Mouse (Mus musculus) stomach, embryonic 14.5 days (tissue): ENCODE measurements around the gene Srp14. TPM values are rescaled to one million over a fixed set of nuclear protein-coding genes. Genes with fewer than 3 reads are reported as not detected.

Experiments
- ATAC-seq: fragments of 200-750 bp; cut with Nextera tagmentation; 2 replicates; pipeline ENCODE4 v1.8.0; 2017; ENCODE audit warnings: low read depth, moderate TSS enrichment; ENCODE audit not compliant: insufficient number of reproducible peaks, insufficient read depth, low FRiP score
- H3K27ac ChIP-seq: fragments of 300-500 bp; sonication (generic); 2 replicates; pipeline ENCODE4 v1.5.1; 2014; ENCODE audit warnings: mild to moderate bottlenecking, low read length, moderate library complexity, mixed read lengths
- H3K27me3 ChIP-seq: fragments of 300-500 bp; sonication (generic); 2 replicates; pipeline ENCODE4 v1.6.1; 2014; ENCODE audit warnings: low read length, control low read depth, mixed read lengths; ENCODE audit not compliant: control insufficient read depth, insufficient read depth
- H3K36me3 ChIP-seq: fragments of 300-500 bp; sonication (generic); 2 replicates; pipeline ENCODE4 v1.6.1; 2014; ENCODE audit warnings: mild to moderate bottlenecking, control low read depth, low read length, moderate library complexity, mixed read lengths; ENCODE audit not compliant: control insufficient read depth, insufficient read depth
- H3K4me1 ChIP-seq: fragments of 300-500 bp; sonication (generic); 2 replicates; pipeline ENCODE4 v1.6.1; 2014; ENCODE audit warnings: low read length, control low read depth, mixed read lengths; ENCODE audit not compliant: control insufficient read depth, insufficient read depth
- H3K4me2 ChIP-seq: fragments of 300-500 bp; sonication (generic); replicated peaks from 2 replicates; pipeline ENCODE4 v1.6.1; 2014; ENCODE audit warnings: low read depth, low read length, control low read depth
- H3K4me3 ChIP-seq: fragments of 300-500 bp; sonication (generic); 2 replicates; pipeline ENCODE4 v1.5.1; 2014; ENCODE audit warnings: low read depth, low read length, control low read depth
- H3K9ac ChIP-seq: fragments of 300-500 bp; sonication (generic); replicated peaks from 2 replicates; pipeline ENCODE4 v1.6.1; 2014; ENCODE audit warnings: low read depth, mild to moderate bottlenecking, control low read depth, low read length, moderate library complexity, mixed read lengths
- H3K9me3 ChIP-seq: fragments of 300-500 bp; sonication (generic); 2 replicates; pipeline ENCODE4 v1.6.1; 2016; ENCODE audit warnings: low read depth, low read length, control low read depth; ENCODE audit not compliant: control insufficient read depth
- WGBS: fragments of 180-500 bp; shearing (Covaris S2); extraction: QIAGEN DNeasy Blood & Tissue Kit; methylation state at CpG from one replicate; pipeline ENCODE4 v1.1.7; 2014; 5-methylcytosine and 5-hydroxymethylcytosine counted together
- polyA plus RNA-seq: library from polyadenylated mRNA; unstranded; fragments of >200 nt; fragmentation: Nextera tagmentation; extraction: Ambion mirVana; gene quantifications from 2 replicates; pipeline ENCODE4 v1.2.1, GENCODE M21; 2014

Gene Srp14
- polyA plus RNA-seq, 1 experiment from 2014 or later: 226 TPM

DNA sequence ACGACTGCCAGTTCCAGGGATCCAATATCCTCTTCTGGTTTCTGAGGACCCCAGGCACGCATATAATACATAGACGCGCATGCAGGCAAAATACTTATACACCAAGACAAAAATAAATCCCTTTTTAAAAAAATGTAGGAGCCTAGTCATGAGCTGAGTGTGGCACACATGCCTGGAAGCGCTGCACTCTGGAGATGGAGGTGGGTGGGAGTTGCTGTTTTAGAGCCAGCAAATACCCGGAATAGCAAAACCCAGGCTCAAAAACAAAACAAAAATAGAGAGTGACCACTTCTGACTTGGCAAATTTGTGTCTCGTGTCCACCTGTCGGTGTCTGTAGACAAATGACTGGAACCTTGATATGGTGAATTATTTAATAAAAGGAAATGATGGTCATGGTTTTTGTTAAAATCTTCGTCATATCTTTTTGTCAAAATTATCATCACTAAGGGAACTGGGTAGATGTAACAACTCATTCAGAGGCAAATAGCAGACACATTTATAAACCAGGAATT lies 4.9 kb upstream of the Srp14 start:
- no peak for ATAC-seq
- Histone ChIP-seq H3K4me2 (no peak overlapping the region), H3K4me3 (no peak overlapping the region), H3K4me1 (no peaks in the 10 kb centered on the region), H3K9me3 (no peaks in the 10 kb centered on the region), H3K27me3 (no peaks in the 10 kb centered on the region), H3K36me3 (no peaks in the 10 kb centered on the region), H3K27ac (no peak overlapping the region), H3K9ac (no peak overlapping the region)
- 79% methylated on average over 9 of the region's 9 CpGs for WGBS

GRCm38 (mm10) chr2:118483032-118483431 lies 3.5 kb upstream of the Srp14 start:
- H3K4me3 ChIP-seq: no peak overlapping the region
- 76% methylated on average over 5 of the region's 5 CpGs for WGBS
- H3K9ac ChIP-seq: no peak overlapping the region
- no peaks in the 10 kb centered on the region for H3K9me3 ChIP-seq
- no peaks in the 10 kb centered on the region for H3K27me3 ChIP-seq
- peaks cover 8% of the 10 kb centered on the region for H3K4me1 ChIP-seq
- no peaks in the 10 kb centered on the region for H3K36me3 ChIP-seq
- H3K27ac ChIP-seq: no peak overlapping the region
- no peak for ATAC-seq
- H3K4me2 ChIP-seq: no peak overlapping the region

GRCm38 (mm10) chr2:118480886-118481285 lies 1.4 kb upstream of the Srp14 start:
- Histone ChIP-seq H3K9ac (no peak overlapping the region), H3K9me3 (no peaks in the 10 kb centered on the region), H3K4me3 (no peak overlapping the region), H3K4me1 (peaks cover 9% of the 10 kb centered on the region), H3K4me2 (no peak overlapping the region), H3K36me3 (peaks cover 6% of the 10 kb centered on the region), H3K27me3 (no peaks in the 10 kb centered on the region), H3K27ac (no peak overlapping the region)
- 95% methylated on average over 7 of the region's 7 CpGs for WGBS
- no peak for ATAC-seq

DNA sequence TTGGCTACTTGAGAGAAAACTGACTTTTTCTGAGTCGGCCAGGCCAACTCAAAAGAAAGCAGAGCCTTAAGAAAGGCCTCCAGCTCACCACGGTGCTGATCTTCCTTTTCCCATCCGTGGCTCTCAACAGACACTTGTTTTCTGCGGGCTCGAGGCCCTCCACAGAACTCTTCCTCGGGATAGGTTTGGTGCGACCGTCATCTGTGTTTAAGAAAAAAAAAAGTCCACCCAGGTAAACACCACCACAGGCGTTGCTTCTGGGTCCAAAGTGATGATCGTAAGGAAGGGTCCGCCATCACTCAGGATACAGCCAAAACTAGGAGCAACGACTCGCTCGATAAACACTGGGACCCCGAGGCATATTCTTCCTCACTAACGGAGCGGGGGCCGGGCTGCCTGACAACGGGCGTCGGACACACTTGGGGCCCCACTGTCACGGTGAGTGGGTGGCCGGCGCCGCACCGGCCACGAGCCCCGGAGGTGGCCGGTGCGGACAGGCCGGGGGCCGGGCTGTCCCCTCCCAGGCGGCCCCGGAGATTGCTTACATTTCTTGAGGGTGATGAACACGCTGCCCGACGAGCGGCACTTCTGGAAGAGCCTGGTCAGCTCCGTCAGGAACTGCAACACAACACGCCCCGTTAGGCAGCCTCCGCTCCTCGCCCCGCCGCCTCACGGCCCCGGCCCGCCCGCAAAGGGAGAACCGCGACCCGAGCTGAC lies 520 bp downstream of the Srp14 start:
- ATAC-seq: no peak
- Histone ChIP-seq H3K4me3 (peak overlapping the region; percentile 77), H3K36me3 (peaks cover 22% of the 10 kb centered on the region), H3K9me3 (no peaks in the 10 kb centered on the region), H3K27me3 (no peaks in the 10 kb centered on the region), H3K4me1 (peaks cover 9% of the 10 kb centered on the region), H3K27ac (peak overlapping the region; percentile 81; the same call in 1 of the 2 replicates), H3K4me2 (peak overlapping the region; percentile 60), H3K9ac (peak overlapping the region; percentile 75)
- 2% methylated on average over 46 of the region's 52 CpGs for WGBS

DNA sequence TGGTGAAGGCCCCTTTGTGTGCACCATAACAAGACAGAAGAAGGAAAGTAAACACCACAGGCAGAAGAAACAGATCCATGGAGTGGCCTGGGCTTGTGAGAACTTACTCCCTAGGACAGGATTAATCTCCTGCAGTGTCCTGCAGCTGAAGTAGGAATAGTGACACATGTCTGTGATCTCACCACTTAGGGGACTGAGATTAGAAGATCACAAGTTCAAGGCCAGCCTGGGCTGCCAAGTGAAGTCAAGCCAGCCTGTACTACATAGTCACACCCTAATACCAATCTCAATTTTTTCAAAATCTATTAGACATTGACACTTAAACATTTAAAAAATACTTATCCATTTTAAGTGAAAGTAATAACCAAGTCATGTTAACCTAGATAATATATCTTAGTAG lies 11.2 kb downstream of the Srp14 start:
- Histone ChIP-seq H3K9ac (no peak overlapping the region), H3K4me3 (no peak overlapping the region), H3K9me3 (no peaks in the 10 kb centered on the region), H3K27me3 (no peaks in the 10 kb centered on the region), H3K27ac (no peak overlapping the region), H3K4me2 (no peak overlapping the region), H3K4me1 (no peaks in the 10 kb centered on the region), H3K36me3 (peaks cover 55% of the 10 kb centered on the region)
- ATAC-seq: no peak

- H3K9ac ChIP-seq: no peak overlapping the region
- no peaks in the 10 kb centered on the region for H3K27me3 ChIP-seq
- no peak overlapping the region for H3K4me3 ChIP-seq
- 40% methylated on average over 1 of the region's 1 CpGs for WGBS
- no peaks in the 10 kb centered on the region for H3K4me1 ChIP-seq
- no peak for ATAC-seq
- H3K36me3 ChIP-seq: peaks cover 54% of the 10 kb centered on the region
- no peaks in the 10 kb centered on the region for H3K9me3 ChIP-seq
- H3K4me2 ChIP-seq: no peak overlapping the region
- H3K27ac ChIP-seq: no peak overlapping the region
Measured at GRCm38 (mm10) chr2:118466601-118467000, 12.9 kb downstream of the Srp14 start.

DNA sequence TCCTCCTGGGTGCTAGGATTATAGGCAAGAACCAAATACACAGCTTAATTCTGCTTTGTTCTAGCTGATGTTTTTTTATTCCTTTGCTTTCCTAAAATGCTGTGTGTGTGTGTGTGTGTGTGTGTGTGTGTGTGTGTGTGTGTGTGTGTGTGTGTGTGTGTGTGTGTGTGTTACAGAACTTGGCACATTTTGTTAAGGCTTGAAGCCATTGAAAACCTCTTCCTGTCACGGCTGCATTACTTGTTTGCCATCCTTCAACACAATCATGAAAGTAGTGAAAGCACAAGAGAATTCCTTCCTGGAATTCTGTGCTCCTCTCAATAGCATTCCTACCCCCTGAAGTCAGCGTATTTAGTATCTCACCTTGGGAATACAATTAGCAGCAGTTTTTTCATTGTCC lies 13.6 kb downstream of the Srp14 start:
- 59% methylated on average over 2 of the region's 2 CpGs for WGBS

GRCm38 (mm10) chr2:118464450-118464849 lies 15.1 kb downstream of the Srp14 start:
- Histone ChIP-seq H3K4me3 (no peak overlapping the region), H3K27ac (no peak overlapping the region), H3K27me3 (no peaks in the 10 kb centered on the region), H3K36me3 (peaks cover 50% of the 10 kb centered on the region), H3K4me1 (no peaks in the 10 kb centered on the region), H3K4me2 (no peak overlapping the region), H3K9ac (no peak overlapping the region), H3K9me3 (no peaks in the 10 kb centered on the region)
- 65% methylated on average over 3 of the region's 3 CpGs for WGBS
- ATAC-seq: no peak

More for the DNA sequence above, 13.6 kb downstream of the Srp14 start:
- Histone ChIP-seq H3K27ac (no peak overlapping the region), H3K9me3 (no peaks in the 10 kb centered on the region), H3K4me3 (no peak overlapping the region), H3K36me3 (peaks cover 50% of the 10 kb centered on the region), H3K4me1 (no peaks in the 10 kb centered on the region), H3K9ac (no peak overlapping the region), H3K27me3 (no peaks in the 10 kb centered on the region), H3K4me2 (no peak overlapping the region)
- no peak for ATAC-seq

DNA sequence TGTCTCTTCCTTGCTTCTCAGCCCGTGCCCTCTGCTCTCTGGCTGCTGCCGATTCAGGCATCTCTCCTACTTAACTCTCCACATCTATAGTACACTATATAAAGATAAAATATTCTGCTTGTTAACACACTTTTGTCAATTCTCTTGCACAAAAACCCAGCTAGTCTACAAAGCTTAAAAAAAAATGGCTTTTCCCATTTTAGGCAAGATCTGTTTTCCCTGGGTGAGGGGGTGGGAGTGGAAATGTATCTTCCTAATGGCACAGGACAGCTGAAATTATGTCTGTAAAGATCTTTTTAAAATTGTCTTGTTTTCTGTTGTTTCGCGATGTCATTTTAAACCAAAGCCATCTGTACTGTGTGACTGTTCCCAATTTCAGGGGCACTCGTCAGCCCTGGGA lies 16.0 kb downstream of the Srp14 start:
- H3K27ac ChIP-seq: no peak overlapping the region
- no peaks in the 10 kb centered on the region for H3K4me1 ChIP-seq
- no peaks in the 10 kb centered on the region for H3K27me3 ChIP-seq
- no peak overlapping the region for H3K4me2 ChIP-seq
- H3K36me3 ChIP-seq: peaks cover 44% of the 10 kb centered on the region
- H3K4me3 ChIP-seq: no peak overlapping the region
- 83% methylated on average over 5 of the region's 5 CpGs for WGBS
- no peak for ATAC-seq
- no peaks in the 10 kb centered on the region for H3K9me3 ChIP-seq
- H3K9ac ChIP-seq: no peak overlapping the region
